Mouse (Mus musculus) left cerebral cortex, adult 18-20 months (tissue): Measurements from ENCODE around the gene Suz12. TPM values are rescaled to one million over a fixed set of nuclear protein-coding genes. Genes with fewer than 3 reads are reported as not detected.
A peak's percentile ranks its signal among the peaks of the same experiment; 100 is the strongest.

ENCODE experiments used
- DNase-seq, 2 experiments: peaks; one replicate each; pipeline ENCODE4 v3.0.0; 2021 to 2022; ENCODE audit warnings: low spot score in 2 of 2, mixed read lengths in 1 of 2
- total RNA-seq, 2 experiments: library from RNA; stranded (reverse); gene quantifications; 2 replicates each; pipeline ENCODE4 v1.2.3; 2021

The Suz12 gene
- total RNA-seq, 2 experiments from 2014 or later, result 34.3 to 37.7 TPM

GRCm38 (mm10) chr11:80071039-80071438 lies 78.1 kb downstream of the Suz12 start:
- DNase-seq, result no peak

DNA sequence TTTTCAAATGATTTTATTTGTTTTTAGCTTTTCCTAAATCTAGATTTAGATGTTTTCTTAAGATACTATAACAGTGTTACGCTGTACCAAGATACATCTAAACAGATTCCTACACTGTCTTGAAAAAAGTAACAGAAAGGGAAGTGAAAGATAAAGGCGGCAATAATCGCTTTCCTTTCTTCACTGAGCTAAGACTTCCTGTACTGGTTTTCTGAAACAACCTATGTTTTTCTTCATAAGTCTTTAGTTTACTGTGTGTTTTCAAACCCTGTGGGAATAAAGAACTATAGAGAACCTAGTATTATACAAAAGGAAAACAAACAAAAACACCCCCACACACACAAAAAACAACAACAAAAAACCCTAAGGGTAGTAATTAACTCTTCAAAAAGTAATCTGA lies 79.5 kb downstream of the Suz12 start:
- DNase-seq, result no peak

DNA sequence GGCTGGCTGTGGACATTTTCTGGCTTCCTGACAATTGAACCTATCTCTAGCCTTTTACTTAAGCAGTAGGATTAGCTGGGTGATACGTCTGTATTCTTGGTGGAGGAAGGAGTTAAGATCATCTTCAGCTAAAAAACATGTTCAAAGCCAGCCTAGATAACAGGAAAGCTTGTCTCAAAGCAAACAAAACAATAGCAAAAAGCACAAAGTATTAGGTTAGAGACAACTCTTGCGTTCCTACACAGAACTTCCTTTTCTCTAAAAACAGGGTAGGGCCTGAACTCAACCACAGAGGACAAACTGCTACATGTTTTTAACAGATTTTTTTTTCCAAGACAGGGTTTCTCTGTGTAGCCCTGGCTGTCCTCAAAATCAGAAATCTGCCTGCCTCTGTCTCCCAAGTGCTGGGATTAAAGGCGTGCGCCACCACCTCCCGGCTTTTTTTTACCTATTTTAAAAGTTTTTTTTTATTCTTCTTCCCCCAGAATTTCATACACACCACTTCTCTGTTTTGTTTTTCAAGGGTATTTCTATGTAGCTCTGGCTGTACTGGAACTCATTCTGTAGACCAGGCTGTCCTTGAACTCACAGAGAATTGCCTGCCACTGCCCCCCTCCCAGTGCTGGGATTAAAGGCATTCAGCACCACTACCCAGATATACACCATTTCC lies 82.8 kb downstream of the Suz12 start:
- DNase-seq, result no peak

DNA sequence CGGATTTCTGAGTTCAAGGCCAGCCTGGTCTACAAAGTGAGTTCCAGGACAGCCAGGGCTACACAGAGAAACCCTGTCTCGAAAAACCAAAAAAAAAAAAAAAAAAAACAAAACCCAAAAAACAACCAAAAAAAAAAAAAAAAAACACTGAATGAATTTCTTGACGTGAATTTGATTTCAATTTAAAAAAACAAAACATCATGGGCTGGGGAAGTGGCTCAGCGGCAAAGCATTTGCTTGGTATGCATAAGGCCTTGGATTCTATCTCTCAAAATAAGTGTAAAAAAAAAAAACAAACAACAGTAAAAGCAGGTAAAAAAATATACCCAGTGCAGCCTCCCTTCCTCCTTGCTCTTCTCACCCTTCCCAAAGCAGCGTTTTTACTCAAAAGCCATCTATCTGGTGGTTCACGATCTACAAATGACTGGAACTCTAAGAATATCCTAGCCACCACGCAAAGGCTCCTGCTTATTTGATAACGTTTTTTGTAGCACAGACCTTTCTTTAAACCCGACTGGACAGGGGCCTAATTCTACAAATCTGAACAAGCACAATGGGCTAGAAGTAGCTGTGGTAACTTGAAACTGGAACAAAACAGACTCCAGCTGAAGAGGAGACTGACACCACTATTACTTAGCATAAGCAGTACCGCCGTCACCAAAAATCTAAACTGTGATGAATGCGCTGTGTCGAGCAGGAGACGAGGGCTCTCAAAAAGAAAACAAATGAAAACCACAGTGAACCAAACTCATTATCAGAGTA lies 85.1 kb downstream of the Suz12 start:
- DNase-seq, result no peak

GRCm38 (mm10) chr11:80078831-80079230 lies 85.9 kb downstream of the Suz12 start:
- DNase-seq, result no peak

GRCm38 (mm10) chr11:80079751-80080150 lies 86.8 kb downstream of the Suz12 start:
- no peak for DNase-seq

DNA sequence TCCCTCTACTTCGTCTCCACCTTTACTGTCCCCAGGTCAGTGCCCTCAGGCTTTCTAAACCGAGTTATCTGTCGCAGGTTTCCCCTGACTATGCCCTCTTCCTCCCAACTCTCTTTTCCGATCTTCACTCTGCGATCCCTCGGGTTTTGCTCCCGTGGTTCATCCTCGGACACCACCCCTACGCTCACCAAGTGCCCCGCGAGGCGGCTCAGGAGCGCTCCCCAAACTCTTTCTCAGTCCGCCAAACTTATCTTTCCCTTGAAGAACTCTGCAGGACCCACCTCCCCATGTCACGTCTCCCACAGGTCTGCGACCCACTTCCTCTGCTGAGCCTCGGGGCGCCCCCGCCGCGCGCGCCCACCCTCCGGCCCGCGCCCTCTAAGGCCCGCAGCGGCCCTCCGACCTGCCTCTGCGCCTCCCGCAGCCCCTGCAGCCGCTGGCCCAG lies 87.5 kb downstream of the Suz12 start:
- DNase-seq, result peak in 1 of 2 experiments; percentile 11

DNA sequence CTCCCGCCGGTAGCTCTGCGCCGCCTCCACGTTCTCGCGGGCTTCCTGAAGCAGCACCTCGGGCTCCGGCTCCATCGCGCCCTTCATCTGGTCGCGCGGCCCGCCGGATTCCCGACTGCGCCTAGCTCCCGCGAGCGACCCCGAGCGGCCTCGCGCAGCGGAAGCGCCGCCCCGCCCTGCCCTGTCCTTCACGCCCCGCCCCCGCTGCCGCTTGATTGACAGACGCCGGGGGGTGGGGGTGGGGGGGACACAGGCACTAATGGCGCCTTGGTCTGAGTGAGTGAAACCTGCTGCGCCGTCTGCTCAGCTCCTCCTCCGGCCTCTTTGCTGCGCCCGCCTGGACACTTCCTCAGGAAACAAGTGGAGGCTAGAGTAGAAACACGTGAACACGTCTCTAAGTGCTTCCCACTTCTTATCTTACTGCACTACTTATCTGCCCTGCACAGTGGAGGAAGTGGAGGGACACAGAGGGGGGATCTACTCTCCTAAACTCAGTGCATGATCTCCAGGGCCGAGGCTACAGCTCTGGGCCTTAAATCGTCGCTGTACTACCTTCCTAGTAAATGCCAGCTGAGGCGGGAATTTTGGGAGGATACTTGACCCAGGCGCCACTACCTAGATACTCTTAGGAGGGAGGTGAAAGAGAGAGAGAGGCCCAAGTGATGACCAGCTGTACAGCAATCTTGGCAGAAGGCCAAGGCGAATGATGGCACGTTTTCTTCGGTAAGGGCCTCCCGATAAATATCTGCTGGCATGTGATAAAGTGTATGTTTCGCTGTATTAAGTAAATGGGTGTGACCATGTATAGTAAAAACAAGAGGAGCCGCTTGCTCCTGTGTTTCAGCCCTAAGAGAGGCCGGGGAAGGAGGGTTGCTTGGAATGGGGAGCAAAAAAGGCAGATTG lies 88.2 kb downstream of the Suz12 start, which contains the start of gene Crlf3:
Gene Crlf3, minus strand, starts transcription at position 166 of the 903 bp plus-strand sequence.
- DNase-seq, result peak; percentile 80 to 88

GRCm38 (mm10) chr11:80081786-80082319 lies 88.9 kb downstream of the Suz12 start:
- no peak for DNase-seq

Other genes starting within 250 kb of the Suz12 start
- gene Utp6, start 30.7 kb upstream of the Suz12 start, total RNA-seq, result 10 to 100 TPM; 26.1 to 26.6 TPM
- gene Crlf3, start 87.9 kb downstream of the Suz12 start, total RNA-seq, result 10 to 100 TPM; 12.1 to 15.0 TPM
- 1 to 10 TPM; 2.7 to 3.0 TPM for gene Atad5, start 96.3 kb downstream of the Suz12 start, total RNA-seq
- 1 to 10 TPM; 6.9 to 7.2 TPM for gene Tefm, start 149.1 kb downstream of the Suz12 start, total RNA-seq
- 1 to 10 TPM; 4.7 to 7.2 TPM for gene Adap2, start 161.0 kb downstream of the Suz12 start, total RNA-seq
- gene Rnf135, start 190.7 kb downstream of the Suz12 start, total RNA-seq, result 1 to 10 TPM; 3.9 to 4.1 TPM
- 10 to 100 TPM; 72.1 to 73.3 TPM for gene Rhot1, start 215.9 kb downstream of the Suz12 start, total RNA-seq